Mouse (Mus musculus): ENCODE measurements around the gene Nox4. TPM values are rescaled to one million over a fixed set of nuclear protein-coding genes. Genes with fewer than 3 reads are reported as not detected.

Nox4 gene
- total RNA-seq, 1 experiment = 2.6 TPM

- H3K36me3 ChIP-seq (ENCODE audit: control insufficient read depth, insufficient read depth, low read length, poor library complexity, severe bottlenecking) = no peaks in the 10 kb centered on the region
- no peak overlapping the region for H3K27ac ChIP-seq (ENCODE audit: insufficient read depth, low read depth, low read length, poor library complexity, severe bottlenecking)
- TF ChIP-seq ZNF384 (IDR thresholded peaks at IDR 0.05; ENCODE audit: low read depth, low read length) (no peak), CHD2 (IDR thresholded peaks at IDR 0.05; ENCODE audit: low read depth, low read length) (no peak), ZC3H11A (IDR thresholded peaks at IDR 0.05; ENCODE audit: borderline replicate concordance, low read depth, low read length) (no peak), HCFC1 (IDR thresholded peaks at IDR 0.05; ENCODE audit: borderline replicate concordance, insufficient read depth, low read length) (no peak), MAFK (IDR thresholded peaks at IDR 0.05; ENCODE audit: insufficient read depth, low read depth, low read length) (no peak)
- in situ Hi-C loops (cut with MboI; ENCODE audit: low sequenced_read_pairs in 2 of 2, unreplicated experiment in 2 of 2) = no loop called here
- no peak overlapping the region for H3K9ac ChIP-seq (ENCODE audit: insufficient read depth, low read depth, low read length, poor library complexity, severe bottlenecking)
- H3K4me3 ChIP-seq (ENCODE audit: insufficient read depth in 1 of 2, low read depth in 1 of 2, low read length in 2 of 2, poor library complexity in 1 of 2, severe bottlenecking in 1 of 2) = no peak overlapping the region
- H3K4me1 ChIP-seq (ENCODE audit: control insufficient read depth in 2 of 2, insufficient read depth in 2 of 2, low read length in 2 of 2, poor library complexity in 1 of 2) = no peaks in the 10 kb centered on the region
- no peaks in the 10 kb centered on the region for H3K9me3 ChIP-seq (ENCODE audit: control insufficient read depth, insufficient read depth, low read depth, low read length)
- no peak for DNase-seq (ENCODE audit: low read depth, low spot score)
Observed at GRCm38 (mm10) chr7:87413271-87413670, 167.4 kb downstream of the Nox4 start.

Other genes starting within 250 kb of the Nox4 start
- 0.13 TPM in 1 of 2 replicates, not detected in the other for gene Vmn2r79, start 250.0 kb upstream of the Nox4 start, total RNA-seq (2012; rRNA removed)
- not detected in 2 replicates for gene Tyr, start 247.4 kb downstream of the Nox4 start, total RNA-seq (2012; rRNA removed)

Measured in ES-E14 (cell line).